Mouse (Mus musculus): Measurements from ENCODE around the gene Smad5. TPM values are rescaled to one million over a fixed set of nuclear protein-coding genes. Genes with fewer than 3 reads are reported as not detected.

Gene Smad5
- polyA plus RNA-seq, 1 experiment from 2014 or later, result 56.4 TPM

GRCm38 (mm10) chr13:56697171-56697570 is 5.6 kb upstream of the Smad5 start:
- DNase-seq (ENCODE audit: low spot score) (peak; percentile 3), ATAC-seq (ENCODE audit: insufficient read depth, low FRiP score, low TSS enrichment) (no peak)
- no peaks in the 10 kb centered on the region for H3K36me3 ChIP-seq (ENCODE audit: control insufficient read depth, insufficient read depth, low read length)
- no peak overlapping the region for H3K9ac ChIP-seq (ENCODE audit: low read length)
- H3K27ac ChIP-seq (ENCODE audit: low read depth, low read length), result no peak overlapping the region
- H3K9me3 ChIP-seq (ENCODE audit: control insufficient read depth, low read length), result no peaks in the 10 kb centered on the region
- no peak overlapping the region for H3K4me2 ChIP-seq (ENCODE audit: low read depth)
- peaks cover 10% of the 10 kb centered on the region for H3K4me1 ChIP-seq (ENCODE audit: control insufficient read depth, insufficient read depth, low read length)
- H3K27me3 ChIP-seq (ENCODE audit: control insufficient read depth, insufficient read depth, low read length), result no peaks in the 10 kb centered on the region
- H3K4me3 ChIP-seq (ENCODE audit: low read depth, low read length), result no peak overlapping the region
- 83% methylated on average over 2 of the region's 2 CpGs for WGBS

- H3K4me2 ChIP-seq (ENCODE audit: low read depth), result no peak overlapping the region
- peak overlapping the region; percentile 36; the same call in 1 of the 2 replicates for H3K27ac ChIP-seq (ENCODE audit: low read depth, low read length)
These were observed 4.4 kb upstream of the Smad5 start for GRCm38 (mm10) chr13:56698391-56698790.

GRCm38 (mm10) chr13:56699370-56699769 is 3.4 kb upstream of the Smad5 start:
- no peak overlapping the region for H3K9ac ChIP-seq (ENCODE audit: low read length)
- peaks cover 10% of the 10 kb centered on the region for H3K4me1 ChIP-seq (ENCODE audit: control insufficient read depth, insufficient read depth, low read length)
- no peaks in the 10 kb centered on the region for H3K9me3 ChIP-seq (ENCODE audit: control insufficient read depth, low read length)
- H3K36me3 ChIP-seq (ENCODE audit: control insufficient read depth, insufficient read depth, low read length), result no peaks in the 10 kb centered on the region
- DNase-seq (ENCODE audit: low spot score) (no peak), ATAC-seq (ENCODE audit: insufficient read depth, low FRiP score, low TSS enrichment) (no peak)
- WGBS, result 93% methylated on average over 2 of the region's 2 CpGs
- H3K4me2 ChIP-seq (ENCODE audit: low read depth), result no peak overlapping the region
- H3K4me3 ChIP-seq (ENCODE audit: low read depth, low read length), result no peak overlapping the region
- no peak overlapping the region for H3K27ac ChIP-seq (ENCODE audit: low read depth, low read length)
- no peaks in the 10 kb centered on the region for H3K27me3 ChIP-seq (ENCODE audit: control insufficient read depth, insufficient read depth, low read length)

More at GRCm38 (mm10) chr13:56698391-56698790, 4.4 kb upstream of the Smad5 start:
- DNase-seq (ENCODE audit: low spot score) (peak; percentile 58), ATAC-seq (ENCODE audit: insufficient read depth, low FRiP score, low TSS enrichment) (no peak)
- 17% methylated on average over 9 of the region's 9 CpGs for WGBS
- Histone ChIP-seq H3K4me3 (ENCODE audit: low read depth, low read length) (no peak overlapping the region), H3K27me3 (ENCODE audit: control insufficient read depth, insufficient read depth, low read length) (no peaks in the 10 kb centered on the region), H3K9ac (ENCODE audit: low read length) (no peak overlapping the region), H3K36me3 (ENCODE audit: control insufficient read depth, insufficient read depth, low read length) (no peaks in the 10 kb centered on the region), H3K4me1 (ENCODE audit: control insufficient read depth, insufficient read depth, low read length) (peaks cover 10% of the 10 kb centered on the region), H3K9me3 (ENCODE audit: control insufficient read depth, low read length) (no peaks in the 10 kb centered on the region)

- ATAC-seq (ENCODE audit: insufficient read depth, low FRiP score, low TSS enrichment) (no peak), DNase-seq (ENCODE audit: low spot score) (no peak)
- no peak overlapping the region for H3K27ac ChIP-seq (ENCODE audit: low read depth, low read length)
- WGBS, result 82% methylated on average over 1 of the region's 1 CpGs
- H3K4me2 ChIP-seq (ENCODE audit: low read depth), result no peak overlapping the region
- peaks cover 26% of the 10 kb centered on the region for H3K4me1 ChIP-seq (ENCODE audit: control insufficient read depth, insufficient read depth, low read length)
- no peak overlapping the region for H3K9ac ChIP-seq (ENCODE audit: low read length)
- no peak overlapping the region for H3K4me3 ChIP-seq (ENCODE audit: low read depth, low read length)
- no peaks in the 10 kb centered on the region for H3K9me3 ChIP-seq (ENCODE audit: control insufficient read depth, low read length)
- H3K27me3 ChIP-seq (ENCODE audit: control insufficient read depth, insufficient read depth, low read length), result no peaks in the 10 kb centered on the region
- H3K36me3 ChIP-seq (ENCODE audit: control insufficient read depth, insufficient read depth, low read length), result no peaks in the 10 kb centered on the region; the same call in 1 of the 2 replicates
These were observed 1.8 kb upstream of the Smad5 start for GRCm38 (mm10) chr13:56700981-56701380.

- peaks cover 28% of the 10 kb centered on the region for H3K4me1 ChIP-seq (ENCODE audit: control insufficient read depth, insufficient read depth, low read length)
- H3K9me3 ChIP-seq (ENCODE audit: control insufficient read depth, low read length), result no peaks in the 10 kb centered on the region
- H3K36me3 ChIP-seq (ENCODE audit: control insufficient read depth, insufficient read depth, low read length), result no peaks in the 10 kb centered on the region; the same call in 1 of the 2 replicates
- DNase-seq (ENCODE audit: low spot score) (no peak), ATAC-seq (ENCODE audit: insufficient read depth, low FRiP score, low TSS enrichment) (no peak)
- 70% methylated on average over 10 of the region's 10 CpGs for WGBS
- no peak overlapping the region for H3K27ac ChIP-seq (ENCODE audit: low read depth, low read length)
- H3K4me2 ChIP-seq (ENCODE audit: low read depth), result no peak overlapping the region
- no peak overlapping the region for H3K4me3 ChIP-seq (ENCODE audit: low read depth, low read length)
- no peaks in the 10 kb centered on the region for H3K27me3 ChIP-seq (ENCODE audit: control insufficient read depth, insufficient read depth, low read length)
- H3K9ac ChIP-seq (ENCODE audit: low read length), result no peak overlapping the region
These were observed 886 bp upstream of the Smad5 start for GRCm38 (mm10) chr13:56701924-56702323.

GRCm38 (mm10) chr13:56703222-56703870 is 536 bp downstream of the Smad5 start:
- H3K4me1 ChIP-seq (ENCODE audit: control insufficient read depth, insufficient read depth, low read length), result peaks cover 17% of the 10 kb centered on the region

GRCm38 (mm10) chr13:56703871-56704321 is 1.1 kb downstream of the Smad5 start:
- H3K27me3 ChIP-seq (ENCODE audit: control insufficient read depth, insufficient read depth, low read length), result no peaks in the 10 kb centered on the region
- H3K4me3 ChIP-seq (ENCODE audit: low read depth, low read length), result peak overlapping the region; percentile 78
- peaks cover 17% of the 10 kb centered on the region for H3K4me1 ChIP-seq (ENCODE audit: control insufficient read depth, insufficient read depth, low read length)
- WGBS, result 2% methylated on average over 11 of the region's 11 CpGs
- ATAC-seq (ENCODE audit: insufficient read depth, low FRiP score, low TSS enrichment) (peak; percentile 14; the same call in 1 of the 2 replicates), DNase-seq (ENCODE audit: low spot score) (peak; percentile 32)
- peak overlapping the region; percentile 99 for H3K27ac ChIP-seq (ENCODE audit: low read depth, low read length)
- H3K36me3 ChIP-seq (ENCODE audit: control insufficient read depth, insufficient read depth, low read length), result peaks cover 2% of the 10 kb centered on the region
- H3K9ac ChIP-seq (ENCODE audit: low read length), result peak overlapping the region; percentile 95
- H3K4me2 ChIP-seq (ENCODE audit: low read depth), result peak overlapping the region; percentile 54
- no peaks in the 10 kb centered on the region for H3K9me3 ChIP-seq (ENCODE audit: control insufficient read depth, low read length)

More at GRCm38 (mm10) chr13:56703222-56703870, 536 bp downstream of the Smad5 start:
- Histone ChIP-seq H3K4me2 (ENCODE audit: low read depth) (peak overlapping the region; percentile 54), H3K9me3 (ENCODE audit: control insufficient read depth, low read length) (no peaks in the 10 kb centered on the region), H3K9ac (ENCODE audit: low read length) (peak overlapping the region; percentile 95), H3K4me3 (ENCODE audit: low read depth, low read length) (peak overlapping the region; percentile 78), H3K27me3 (ENCODE audit: control insufficient read depth, insufficient read depth, low read length) (no peaks in the 10 kb centered on the region), H3K27ac (ENCODE audit: low read depth, low read length) (peak overlapping the region; percentile 99), H3K36me3 (ENCODE audit: control insufficient read depth, insufficient read depth, low read length) (peaks cover 2% of the 10 kb centered on the region)
- DNase-seq (ENCODE audit: low spot score) (peak; percentile 85), ATAC-seq (ENCODE audit: insufficient read depth, low FRiP score, low TSS enrichment) (peak; percentile 65)
- under 1% methylated on average over 69 of the region's 80 CpGs for WGBS

GRCm38 (mm10) chr13:56704596-56704995 is 1.8 kb downstream of the Smad5 start:
- H3K27ac ChIP-seq (ENCODE audit: low read depth, low read length), result no peak overlapping the region
- peak overlapping the region; percentile 78 for H3K4me3 ChIP-seq (ENCODE audit: low read depth, low read length)
- H3K4me2 ChIP-seq (ENCODE audit: low read depth), result peak overlapping the region; percentile 54
- H3K27me3 ChIP-seq (ENCODE audit: control insufficient read depth, insufficient read depth, low read length), result no peaks in the 10 kb centered on the region
- no peaks in the 10 kb centered on the region for H3K9me3 ChIP-seq (ENCODE audit: control insufficient read depth, low read length)
- no peak for DNase-seq (ENCODE audit: low spot score)
- ATAC-seq (ENCODE audit: insufficient read depth, low FRiP score, low TSS enrichment), result no peak
- peaks cover 2% of the 10 kb centered on the region for H3K36me3 ChIP-seq (ENCODE audit: control insufficient read depth, insufficient read depth, low read length)
- no peak overlapping the region for H3K9ac ChIP-seq (ENCODE audit: low read length)
- WGBS, result 73% methylated on average over 2 of the region's 2 CpGs
- peaks cover 17% of the 10 kb centered on the region for H3K4me1 ChIP-seq (ENCODE audit: control insufficient read depth, insufficient read depth, low read length)

- WGBS, result 98% methylated on average over 4 of the region's 4 CpGs
- H3K4me3 ChIP-seq (ENCODE audit: low read depth, low read length), result no peak overlapping the region
- no peak overlapping the region for H3K27ac ChIP-seq (ENCODE audit: low read depth, low read length)
- no peaks in the 10 kb centered on the region for H3K27me3 ChIP-seq (ENCODE audit: control insufficient read depth, insufficient read depth, low read length)
- ATAC-seq (ENCODE audit: insufficient read depth, low FRiP score, low TSS enrichment) (no peak), DNase-seq (ENCODE audit: low spot score) (no peak)
- peaks cover 17% of the 10 kb centered on the region for H3K4me1 ChIP-seq (ENCODE audit: control insufficient read depth, insufficient read depth, low read length)
- H3K36me3 ChIP-seq (ENCODE audit: control insufficient read depth, insufficient read depth, low read length), result peaks cover 3% of the 10 kb centered on the region
- H3K9me3 ChIP-seq (ENCODE audit: control insufficient read depth, low read length), result peaks cover under 1% of the 10 kb centered on the region; the same call in 1 of the 2 replicates
- H3K9ac ChIP-seq (ENCODE audit: low read length), result no peak overlapping the region
- no peak overlapping the region for H3K4me2 ChIP-seq (ENCODE audit: low read depth)
These were observed 4.3 kb downstream of the Smad5 start for GRCm38 (mm10) chr13:56707111-56707510.

Data from neural tube, embryonic 11.5 days (tissue).